Mouse (Mus musculus): ENCODE results near the gene Fyn.

Fyn gene

GRCm38 (mm10) chr10:39414068-39414467, 45.4 kb downstream of the Fyn start:
- no peak for DNase-seq

- no peak for DNase-seq
These were observed 46.9 kb downstream of the Fyn start for GRCm38 (mm10) chr10:39415586-39415985.

GRCm38 (mm10) chr10:39417611-39418010, 49.0 kb downstream of the Fyn start:
- DNase-seq, result no peak

DNA sequence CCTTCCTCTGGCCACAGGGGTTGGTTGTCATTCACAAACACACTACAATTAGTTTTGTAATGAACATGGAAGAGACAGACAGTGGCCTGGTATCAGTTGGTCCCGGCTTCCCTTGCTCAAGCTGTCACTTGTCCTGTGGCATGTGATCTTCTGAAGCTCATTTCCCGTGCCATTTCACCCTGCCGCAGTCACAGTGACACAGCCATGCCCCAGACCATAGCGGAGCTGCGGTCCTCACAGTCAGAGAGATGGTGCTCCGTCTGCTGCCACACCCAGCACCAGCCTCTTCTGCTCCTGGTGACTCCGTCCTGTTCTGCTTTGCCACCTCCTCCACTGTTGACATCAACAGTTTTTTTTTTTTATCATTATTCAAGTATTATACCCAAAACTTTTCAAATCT, 49.7 kb downstream of the Fyn start:
- no peak for DNase-seq

GRCm38 (mm10) chr10:39420842-39421617, 52.4 kb downstream of the Fyn start:
- DNase-seq, result peak; percentile 40

DNA sequence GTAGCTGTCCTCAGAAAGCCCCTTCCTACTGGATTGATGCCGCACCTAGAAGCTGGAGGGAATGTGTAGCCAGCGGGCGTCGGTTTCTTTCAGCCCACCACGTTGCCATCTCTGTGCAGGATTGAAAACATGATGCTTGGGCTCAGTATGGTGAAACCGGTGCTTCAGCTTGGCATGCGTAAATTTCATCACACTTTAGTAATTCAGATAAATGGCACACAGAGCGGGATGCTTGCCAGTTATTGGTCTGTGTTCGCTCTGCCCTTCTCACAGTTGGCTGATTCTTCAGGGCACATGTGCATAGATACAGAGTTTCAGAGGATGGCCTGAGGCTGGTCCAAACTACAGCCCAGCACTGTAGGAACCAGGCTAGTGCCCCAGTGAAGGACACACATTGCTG, 53.1 kb downstream of the Fyn start:
- no peak for DNase-seq

GRCm38 (mm10) chr10:39424643-39425042, 56.0 kb downstream of the Fyn start:
- DNase-seq, result no peak

- DNase-seq, result no peak
These were observed 57.4 kb downstream of the Fyn start for GRCm38 (mm10) chr10:39426033-39426432.

- no peak for DNase-seq
These were observed 58.3 kb downstream of the Fyn start for GRCm38 (mm10) chr10:39426833-39427490.

DNA sequence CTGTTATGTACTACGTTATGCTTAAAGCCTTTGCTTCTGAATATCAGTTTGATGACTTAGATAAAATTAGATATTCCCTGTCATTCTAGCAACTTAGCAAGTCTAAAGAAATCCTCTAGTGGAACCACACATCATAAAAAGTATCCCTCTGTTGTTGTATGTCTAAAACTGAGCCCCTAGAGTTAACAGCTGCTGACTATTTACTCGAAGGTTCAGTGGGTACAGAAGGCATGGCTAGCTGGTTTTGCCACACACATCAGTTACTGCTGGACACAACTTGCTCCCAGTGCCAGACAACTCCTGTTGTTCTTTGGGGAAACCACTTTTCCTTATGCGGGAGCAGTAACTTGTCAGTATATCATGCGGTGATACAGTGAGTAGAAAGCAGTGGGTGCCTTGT, 61.0 kb downstream of the Fyn start:
- no peak for DNase-seq

DNA sequence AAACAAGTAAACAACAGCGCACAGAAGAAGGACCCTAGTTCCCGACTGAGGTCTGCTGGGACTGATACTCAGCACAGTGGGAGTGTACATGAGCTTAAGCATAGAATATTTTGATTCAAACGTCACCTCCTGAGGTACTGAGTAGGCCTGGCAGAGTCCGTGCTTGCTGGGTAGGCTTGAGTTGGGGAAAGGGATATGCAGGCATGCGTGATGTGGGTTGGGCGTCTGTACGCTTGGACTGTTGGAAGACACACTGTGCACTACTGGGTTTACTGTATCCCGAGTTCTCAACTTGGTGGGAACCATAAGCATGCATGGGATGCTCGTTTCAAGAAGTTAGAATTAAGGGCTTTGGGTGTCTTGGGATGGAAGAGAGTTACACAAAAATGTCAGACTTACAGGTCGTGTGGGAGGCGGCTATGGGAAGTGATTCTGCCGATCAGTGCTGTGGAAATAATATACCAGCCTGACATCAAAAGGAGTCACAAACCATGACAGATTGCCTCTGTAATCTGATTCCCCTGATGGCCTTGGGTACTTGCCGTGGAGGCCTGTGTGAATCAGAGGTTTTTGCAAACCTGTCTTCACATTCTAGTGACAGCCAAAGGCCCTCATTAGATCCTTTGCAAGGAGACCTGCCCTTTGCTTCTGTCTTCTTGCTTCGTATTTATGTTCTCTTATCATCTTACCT, 61.6 kb downstream of the Fyn start:
- no peak for DNase-seq

- DNase-seq, result no peak
These were observed 62.6 kb downstream of the Fyn start for GRCm38 (mm10) chr10:39431265-39431664.

DNA sequence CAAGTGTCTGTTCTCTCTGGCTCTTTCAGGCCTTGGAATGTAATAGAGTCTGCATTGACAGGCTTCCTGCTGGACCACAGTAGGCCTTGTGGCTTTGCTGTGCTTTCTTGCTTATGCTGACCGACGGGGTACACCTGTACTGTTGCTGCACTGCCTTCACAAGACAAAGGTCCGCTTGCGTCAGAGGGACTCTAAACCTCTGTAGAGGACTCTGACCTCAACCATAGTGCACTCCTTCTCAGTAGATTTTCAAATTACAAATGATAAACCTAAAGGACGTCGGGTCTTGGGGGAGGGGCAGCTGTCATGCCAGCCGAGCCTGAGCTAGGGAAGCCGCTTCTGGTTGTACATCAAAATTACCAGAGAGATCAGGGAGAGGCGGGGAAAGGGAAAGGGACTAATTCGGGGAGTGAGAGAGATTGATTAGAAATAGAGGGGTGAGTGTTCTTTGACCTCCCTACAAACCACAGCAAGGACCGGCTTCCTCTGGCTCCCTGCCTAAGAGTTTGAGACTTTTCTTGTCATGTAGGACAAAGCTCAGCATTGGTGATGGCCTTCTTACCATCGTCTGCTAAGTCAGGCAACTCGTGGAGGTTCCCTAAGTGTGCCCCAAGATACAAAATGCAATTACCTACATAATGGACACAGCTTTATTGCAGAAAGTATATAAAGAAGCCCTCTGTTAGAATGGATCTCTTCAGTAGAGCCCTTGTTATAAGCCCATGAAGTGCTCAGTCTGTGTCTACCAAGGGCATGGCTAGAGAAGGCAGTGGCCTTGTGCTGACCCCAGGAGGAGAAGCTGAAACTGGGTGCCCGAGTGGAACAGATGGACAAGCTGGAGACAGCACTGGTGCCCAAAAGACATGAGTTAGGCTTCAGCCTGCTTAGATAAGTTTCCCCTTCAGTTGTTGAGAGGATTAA, 64.3 kb downstream of the Fyn start:
- DNase-seq, result no peak

DNA sequence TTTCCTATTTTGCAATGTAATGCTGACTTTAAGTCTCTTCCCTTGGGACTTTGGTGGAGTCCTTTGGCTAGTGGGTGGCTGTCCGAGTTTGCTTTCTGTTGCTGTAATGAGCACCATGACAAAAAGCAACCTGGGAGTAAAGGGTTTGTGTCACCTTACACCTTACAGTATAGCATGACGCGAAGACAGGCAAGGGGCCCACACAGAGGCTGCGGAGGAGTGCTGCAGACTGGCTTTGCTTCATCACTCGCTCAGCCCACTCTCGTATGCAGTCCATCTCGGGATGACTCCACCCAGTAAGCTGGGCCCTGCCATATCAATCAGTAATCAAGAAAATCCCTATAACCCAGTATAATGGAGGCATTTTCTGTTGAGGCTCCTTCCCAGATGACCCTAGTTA, 65.2 kb downstream of the Fyn start:
- DNase-seq, result no peak

- no peak for DNase-seq
These were observed 66.2 kb downstream of the Fyn start for GRCm38 (mm10) chr10:39434758-39435448.

DNA sequence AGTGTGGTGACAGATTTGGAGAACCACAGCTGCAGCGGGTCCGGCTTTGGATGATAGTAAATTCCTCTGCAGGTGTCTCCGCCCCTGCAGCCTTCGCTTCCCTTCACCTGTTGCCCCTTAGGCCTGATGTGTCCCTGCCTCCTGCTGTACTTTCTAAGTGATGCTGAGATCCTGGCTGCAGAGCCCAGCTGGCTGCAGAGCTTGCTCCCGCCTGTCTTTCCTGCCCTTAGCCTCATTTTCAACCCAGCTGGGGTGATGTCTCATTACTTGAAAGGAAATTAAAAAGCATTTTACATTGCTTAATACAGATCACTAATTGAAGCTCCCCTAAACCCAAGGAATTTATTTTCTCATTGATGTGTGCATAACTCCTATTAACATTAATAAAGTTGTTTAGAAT, 70.2 kb downstream of the Fyn start:
- no peak for DNase-seq

DNA sequence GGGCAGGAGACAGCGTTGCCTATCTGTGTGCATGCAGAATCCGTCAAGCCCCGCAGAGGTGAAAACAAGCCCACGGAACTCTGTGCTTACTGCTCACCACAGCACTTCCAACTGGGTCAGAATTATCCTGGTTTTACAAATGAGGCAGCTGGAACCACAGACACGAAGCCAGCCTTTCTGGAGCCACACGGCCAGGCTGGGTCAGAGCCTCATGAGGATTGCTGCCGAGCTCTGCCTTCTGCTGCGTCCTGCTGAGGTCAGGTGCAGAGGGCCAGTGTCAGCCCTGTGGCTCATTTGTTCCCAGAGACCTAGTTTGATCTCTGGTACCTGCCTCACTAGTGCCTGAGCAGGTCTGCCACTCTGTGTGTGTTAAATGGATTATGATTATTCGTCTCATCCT, 71.9 kb downstream of the Fyn start:
- DNase-seq, result no peak

DNA sequence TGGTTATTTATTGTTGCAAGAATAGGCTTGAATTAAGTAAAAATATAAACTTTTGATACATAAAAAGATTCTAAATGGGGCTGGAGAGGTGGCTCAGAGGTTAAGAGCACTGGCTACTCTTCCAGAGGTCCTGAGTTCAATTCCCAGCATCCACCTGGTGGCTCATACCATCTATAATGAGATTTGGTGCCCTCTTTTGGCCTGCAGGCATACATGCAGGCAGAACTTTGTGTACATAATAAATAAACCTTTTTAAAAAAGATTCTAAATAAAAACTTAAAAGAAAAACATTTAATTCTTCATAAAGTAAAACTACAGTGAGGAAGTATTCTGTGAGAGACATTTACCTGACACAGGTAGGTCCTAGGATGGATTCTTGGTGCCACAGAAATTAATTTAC, 73.0 kb downstream of the Fyn start:
- no peak for DNase-seq

DNA sequence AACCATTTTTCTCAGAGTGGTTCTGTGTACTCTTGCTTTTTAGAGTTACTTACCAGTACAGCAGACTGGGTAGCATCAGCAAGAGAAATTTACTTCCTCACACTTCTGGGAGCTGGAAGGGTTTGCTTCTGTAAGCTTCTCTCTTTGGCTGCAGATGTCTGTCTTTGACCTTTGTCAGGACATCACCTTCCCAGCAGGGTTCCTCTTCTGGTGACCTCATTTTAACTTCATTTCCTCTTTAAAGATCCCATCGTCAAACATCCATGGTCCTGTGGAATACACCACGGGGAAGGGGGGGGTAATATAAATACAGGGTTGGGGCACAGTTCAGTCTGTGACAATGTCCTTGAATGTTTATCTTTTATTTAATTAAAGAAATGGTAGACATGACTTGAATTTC, 74.5 kb downstream of the Fyn start:
- DNase-seq, result no peak

DNA sequence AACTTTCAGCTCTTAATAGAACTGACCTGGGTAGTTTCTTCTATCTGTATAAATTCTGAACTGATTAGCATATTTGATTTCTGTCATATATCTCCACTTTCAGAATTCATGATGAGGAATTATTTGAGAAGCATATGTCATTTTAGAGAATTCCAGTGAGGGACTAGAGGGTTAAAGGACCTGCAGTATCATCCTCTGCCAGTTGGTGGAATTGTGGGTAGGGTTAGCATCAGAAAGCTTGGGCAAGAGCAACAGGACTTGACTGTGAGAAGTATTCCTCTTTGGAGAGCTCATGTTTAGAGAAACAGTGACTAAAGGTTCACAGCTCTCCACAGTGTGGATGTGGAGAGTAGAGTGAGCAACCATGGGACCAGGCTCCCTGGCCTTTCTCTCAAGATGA, 75.3 kb downstream of the Fyn start:
- DNase-seq, result peak; percentile 43

DNA sequence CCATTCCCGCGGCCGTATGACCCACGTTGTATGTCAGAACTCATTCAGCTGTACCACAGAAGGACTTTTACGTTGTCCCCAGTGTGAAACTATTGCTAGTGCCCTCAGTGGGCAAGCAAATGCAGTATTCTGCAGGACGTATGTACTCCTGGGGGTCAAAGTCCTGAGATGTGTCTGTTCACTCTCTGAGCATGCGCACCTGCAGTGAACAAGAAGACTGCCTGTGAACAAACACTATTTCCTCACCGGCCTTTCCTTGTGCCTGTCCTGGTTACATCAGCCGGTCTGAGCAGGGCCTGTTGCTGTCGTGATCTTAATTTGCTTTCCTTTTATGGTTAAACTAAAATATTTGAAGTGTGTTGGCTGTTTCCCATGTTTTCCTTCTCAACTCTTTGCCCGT, 77.2 kb downstream of the Fyn start:
- DNase-seq, result no peak

DNA sequence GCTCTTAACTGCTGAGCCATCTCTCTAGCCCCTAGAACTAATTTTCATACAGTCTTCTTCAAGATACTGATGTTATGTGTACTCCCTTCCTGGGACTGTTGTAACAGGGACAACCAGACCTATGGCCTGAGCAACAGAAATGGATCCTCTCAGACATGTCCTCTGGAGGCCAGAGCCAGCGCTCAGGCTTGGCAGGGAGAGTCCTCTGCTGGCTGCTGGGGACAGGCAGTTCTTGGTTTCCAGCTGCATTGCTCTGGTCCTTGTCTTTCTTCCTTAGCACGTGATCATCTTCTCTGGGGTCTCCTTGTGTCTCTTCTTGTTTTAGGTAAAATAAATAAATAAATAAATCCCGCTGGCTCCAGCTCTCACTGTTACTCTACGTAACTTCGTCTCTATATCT, 78.1 kb downstream of the Fyn start:
- no peak for DNase-seq

All from thymus, postnatal 14 days (tissue).